Mouse (Mus musculus): ENCODE measurements around the gene Opcml.

- TF ChIP-seq CTCF (conservative IDR thresholded peaks at IDR 0.05; ENCODE audit: insufficient read depth, insufficient read length, low read depth, low read length), result no peak
- TF ChIP-seq POLR2A (IDR thresholded peaks at IDR 0.05; ENCODE audit: low read depth, low read length), result no peak
These were observed 852.2 kb downstream of the Opcml start for GRCm38 (mm10) chr9:28642766-28643165.
